Mouse (Mus musculus): ENCODE data around the gene Ppil6.

The Ppil6 gene

GRCm38 (mm10) chr10:41536714-41537113 lies 46.5 kb downstream of the Ppil6 start:
- no peak for DNase-seq

GRCm38 (mm10) chr10:41537226-41537982 lies 47.2 kb downstream of the Ppil6 start:
- no peak for DNase-seq

- no peak for DNase-seq
These were observed 47.7 kb downstream of the Ppil6 start for GRCm38 (mm10) chr10:41537983-41538330.

- no peak for DNase-seq
These were observed 48.7 kb downstream of the Ppil6 start for GRCm38 (mm10) chr10:41538986-41539385.

- DNase-seq: no peak
These were observed 51.8 kb downstream of the Ppil6 start for GRCm38 (mm10) chr10:41542057-41542456.

GRCm38 (mm10) chr10:41543439-41543838 lies 53.2 kb downstream of the Ppil6 start:
- no peak for DNase-seq

GRCm38 (mm10) chr10:41543844-41544243 lies 53.6 kb downstream of the Ppil6 start:
- DNase-seq: no peak

- DNase-seq: no peak
These were observed 54.4 kb downstream of the Ppil6 start for GRCm38 (mm10) chr10:41544481-41545190.

- no peak for DNase-seq
These were observed 55.1 kb downstream of the Ppil6 start for GRCm38 (mm10) chr10:41545224-41545755.

- DNase-seq: peak; percentile 72
These were observed 56.3 kb downstream of the Ppil6 start for GRCm38 (mm10) chr10:41546396-41547165.

- no peak for DNase-seq
These were observed 60.5 kb downstream of the Ppil6 start for GRCm38 (mm10) chr10:41550711-41551110.

- DNase-seq: peak; percentile 27
These were observed 62.1 kb downstream of the Ppil6 start for GRCm38 (mm10) chr10:41552319-41552718.

GRCm38 (mm10) chr10:41552847-41553589 lies 62.8 kb downstream of the Ppil6 start:
- peak; percentile 72 for DNase-seq

- DNase-seq: no peak
These were observed 63.5 kb downstream of the Ppil6 start for GRCm38 (mm10) chr10:41553711-41554110.

- no peak for DNase-seq
These were observed 64.8 kb downstream of the Ppil6 start for GRCm38 (mm10) chr10:41555081-41555480.

- no peak for DNase-seq
These were observed 68.2 kb downstream of the Ppil6 start for GRCm38 (mm10) chr10:41558401-41558800.

GRCm38 (mm10) chr10:41561701-41562395 lies 71.6 kb downstream of the Ppil6 start:
- no peak for DNase-seq

Measured in kidney, adult 18-20 months (tissue).